Mouse (Mus musculus) subcutaneous adipose tissue, adult 2 months (tissue): Measurements from ENCODE around the gene Gm17175. TPM values are rescaled to one million over a fixed set of nuclear protein-coding genes. Genes with fewer than 3 reads are reported as not detected.

Experiments
- polyA plus RNA-seq: library from polyadenylated mRNA; depleted of rRNA; stranded (reverse); fragments of >200 nt; gene quantifications from 2 replicates; pipeline ENCODE4 v1.2.3, GENCODE M21; 2012; ENCODE audit warnings: low replicate concordance; rRNA removed

The Gm17175 gene
- not detected in 2 replicates for polyA plus RNA-seq

DNA sequence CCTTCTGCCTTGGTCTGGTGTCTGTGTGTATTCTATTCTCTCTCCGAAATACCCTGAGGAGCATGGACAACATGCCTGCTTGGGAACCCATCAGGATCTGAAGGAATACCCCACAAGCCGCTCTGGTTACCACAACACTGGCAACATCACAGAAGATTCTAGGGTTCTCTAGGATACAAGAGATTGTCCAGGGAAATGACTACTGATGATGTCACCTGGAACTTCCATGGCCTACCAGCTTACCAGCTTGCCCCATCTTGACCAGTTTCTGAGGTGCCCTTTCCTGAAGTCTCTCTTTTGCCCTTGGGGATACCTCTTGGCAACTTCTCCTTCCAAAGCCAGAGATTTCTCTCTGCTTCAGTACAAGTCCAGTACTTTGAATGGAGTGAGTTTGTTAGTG is at the start of gene Gm17175:
Gm17175 (minus strand) TSS at position 101 of the 400 bp plus-strand sequence.

GRCm38 (mm10) chr14:51611210-51611609 is 37.3 kb upstream of the Gm17175 start, which contains the start of gene Gm17078:
TSS of gene Gm17078 (minus strand) at chr14:51611310.

GRCm38 (mm10) chr14:51592039-51592438 is 18.2 kb upstream of the Gm17175 start, which contains the start of gene Gm17174:
TSS of gene Gm17174 (minus strand) at chr14:51592139.

GRCm38 (mm10) chr14:51552490-51552889 is 21.4 kb downstream of the Gm17175 start, which contains the start of gene Gm5622:
TSS of gene Gm5622 (plus strand) at chr14:51552790.

Other genes starting within 250 kb of the Gm17175 start
- not detected in 2 replicates for gene Gm7247, start 212.3 kb downstream of the Gm17175 start, polyA plus RNA-seq
- gene Vmn2r88, start 163.2 kb downstream of the Gm17175 start, polyA plus RNA-seq, result not detected in 2 replicates
- gene Vmn2r89, start 122.2 kb downstream of the Gm17175 start, polyA plus RNA-seq, result not detected in 2 replicates
- gene Gm5622, start 21.3 kb downstream of the Gm17175 start, polyA plus RNA-seq, result not detected in 2 replicates
- not detected in 2 replicates for gene Gm17174, start 18.1 kb upstream of the Gm17175 start, polyA plus RNA-seq
- not detected in 2 replicates for gene Gm17078, start 37.2 kb upstream of the Gm17175 start, polyA plus RNA-seq
- not detected in 2 replicates for gene Gm4181, start 61.6 kb upstream of the Gm17175 start, polyA plus RNA-seq
- gene Gm17079, start 121.4 kb upstream of the Gm17175 start, polyA plus RNA-seq, result not detected in 2 replicates
- gene Gm5800, start 143.1 kb upstream of the Gm17175 start, polyA plus RNA-seq, result not detected in 2 replicates
- gene Ang4, start 199.5 kb upstream of the Gm17175 start, polyA plus RNA-seq, result 0.32 TPM in 1 of 2 replicates, not detected in the other
- not detected in 2 replicates for gene AY358078, start 226.0 kb upstream of the Gm17175 start, polyA plus RNA-seq